Mouse (Mus musculus): ENCODE data around the gene Esrp2. TPM values are rescaled to one million over a fixed set of nuclear protein-coding genes. Genes with fewer than 3 reads are reported as not detected.

Gene Esrp2
- polyA plus RNA-seq, 1 experiment from 2014 or later: 2.3 TPM

DNA sequence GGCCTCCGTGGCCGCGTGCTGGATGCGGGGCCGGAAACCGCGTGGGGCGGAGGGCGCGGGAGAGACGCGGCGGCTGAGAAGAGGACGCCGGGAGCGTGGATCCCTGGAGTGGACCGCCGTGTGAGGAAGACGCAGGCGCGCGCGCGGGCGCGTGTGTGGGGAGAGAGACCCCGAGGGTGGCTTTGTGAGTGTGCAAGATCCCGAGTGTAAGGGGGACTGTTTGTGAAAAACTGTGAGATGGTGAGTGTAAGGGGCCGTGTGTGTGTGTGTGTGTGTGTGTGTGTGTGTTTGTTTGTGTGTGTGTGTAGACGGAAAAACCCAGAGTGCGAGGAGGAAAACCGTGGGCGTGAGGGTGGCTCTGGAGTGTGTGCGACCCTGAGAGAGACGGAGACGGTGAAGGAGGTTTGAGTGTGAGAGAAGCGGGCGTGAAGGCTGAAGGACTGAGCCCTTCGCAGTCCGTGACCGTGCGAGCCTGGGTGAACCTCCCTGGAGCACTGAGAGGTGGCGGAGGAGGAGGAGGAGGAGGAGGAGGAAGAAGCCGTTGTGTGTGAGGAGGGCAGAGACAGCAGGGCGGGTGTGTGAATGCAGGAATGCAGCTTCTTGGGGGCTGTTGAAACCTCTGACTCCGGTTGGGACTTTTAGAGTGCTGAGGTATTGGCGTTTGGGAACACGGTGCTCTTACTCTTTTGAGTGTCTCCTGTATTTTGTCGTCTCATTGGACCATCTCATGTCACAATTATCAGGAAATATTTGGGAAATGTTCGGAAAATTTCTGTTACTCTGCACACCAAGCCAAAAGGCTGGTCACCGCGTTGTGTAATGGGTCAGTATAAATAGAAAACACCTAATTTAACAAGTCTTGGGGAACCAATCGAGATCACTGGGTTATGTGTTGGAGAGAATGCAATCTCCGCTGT is 32.5 kb upstream of the Esrp2 start:
- Histone ChIP-seq H3K36me3 (ENCODE audit: control insufficient read depth, insufficient read depth, low read length) (no peaks in the 10 kb centered on the region), H3K27ac (ENCODE audit: low read depth, low read length) (peak overlapping the region; percentile 75; the same call in 1 of the 2 replicates), H3K27me3 (ENCODE audit: control insufficient read depth, insufficient read depth, low read length) (no peaks in the 10 kb centered on the region), H3K4me3 (ENCODE audit: low read depth, low read length) (peak overlapping the region; percentile 83), H3K4me1 (replicated peaks; ENCODE audit: control insufficient read depth, insufficient read depth, low read length) (no peaks in the 10 kb centered on the region; the same call in 1 of the 2 replicates), H3K9me3 (ENCODE audit: control insufficient read depth, low read length) (no peaks in the 10 kb centered on the region), H3K4me2 (ENCODE audit: low read depth, low read length, severe bottlenecking) (peak overlapping the region; percentile 63), H3K9ac (ENCODE audit: low read length) (peak overlapping the region; percentile 92)
- DNase-seq (ENCODE audit: low spot score) (no peak), ATAC-seq (replicated peaks; ENCODE audit: low FRiP score) (peak; percentile 62)
- 3% methylated on average over 54 of the region's 54 CpGs for WGBS

DNA sequence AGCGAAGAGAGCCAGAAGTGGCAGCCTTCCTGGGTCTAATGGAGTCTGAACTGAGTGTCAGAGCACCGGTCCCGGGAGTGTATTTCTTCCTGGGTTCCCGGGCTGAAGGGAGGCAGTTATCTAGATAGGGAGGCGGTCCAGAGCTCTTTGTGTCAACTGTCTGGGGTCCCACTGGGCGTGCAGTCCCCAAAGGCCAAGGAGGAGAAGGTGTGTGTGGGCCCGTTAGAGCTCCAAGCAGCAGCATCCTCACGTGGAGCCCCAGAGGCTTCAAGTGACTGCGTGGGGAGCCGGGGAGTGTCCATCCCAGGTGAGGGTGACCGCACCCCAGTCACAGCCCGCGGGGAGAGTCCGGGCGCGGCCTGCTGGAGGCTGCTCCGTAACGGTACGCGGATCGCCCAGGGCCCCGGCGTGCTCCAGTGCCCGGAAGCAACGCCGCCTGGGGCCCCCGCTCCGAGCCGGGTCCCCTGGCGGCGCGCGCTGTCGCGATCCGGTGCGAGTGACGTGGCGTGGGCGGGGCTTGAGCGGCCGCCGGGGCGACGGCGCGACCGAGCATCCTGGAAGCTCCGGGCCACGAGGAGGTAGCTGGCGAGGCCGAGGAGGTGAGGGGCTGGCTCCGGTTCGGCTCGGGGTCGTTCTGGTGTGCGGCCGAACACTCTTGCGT is 31.7 kb upstream of the Esrp2 start, which contains the start of gene Slc7a6:
Gene Slc7a6, plus strand, starts transcription at position 502 of the 661 bp plus-strand sequence.
- peak within 1 kb of the TSS; percentile 63 for H3K4me2 ChIP-seq (ENCODE audit: low read depth, low read length, severe bottlenecking)
- H3K27me3 ChIP-seq (ENCODE audit: control insufficient read depth, insufficient read depth, low read length): no peaks in the 10 kb centered on the region
- no peaks in the 10 kb centered on the region for H3K36me3 ChIP-seq (ENCODE audit: control insufficient read depth, insufficient read depth, low read length)
- DNase-seq (ENCODE audit: low spot score): peak; percentile 92
- H3K4me1 ChIP-seq (replicated peaks; ENCODE audit: control insufficient read depth, insufficient read depth, low read length): no peaks in the 10 kb centered on the region; the same call in 1 of the 2 replicates
- peak within 1 kb of the TSS; percentile 83 for H3K4me3 ChIP-seq (ENCODE audit: low read depth, low read length)
- ATAC-seq (replicated peaks; ENCODE audit: low FRiP score): peak; percentile 91
- H3K27ac ChIP-seq (ENCODE audit: low read depth, low read length): peak within 1 kb of the TSS; percentile 75
- H3K9ac ChIP-seq (ENCODE audit: low read length): peak within 1 kb of the TSS; percentile 92
- no peaks in the 10 kb centered on the region for H3K9me3 ChIP-seq (ENCODE audit: control insufficient read depth, low read length)
- WGBS: under 1% methylated on average over 58 of the region's 59 CpGs

DNA sequence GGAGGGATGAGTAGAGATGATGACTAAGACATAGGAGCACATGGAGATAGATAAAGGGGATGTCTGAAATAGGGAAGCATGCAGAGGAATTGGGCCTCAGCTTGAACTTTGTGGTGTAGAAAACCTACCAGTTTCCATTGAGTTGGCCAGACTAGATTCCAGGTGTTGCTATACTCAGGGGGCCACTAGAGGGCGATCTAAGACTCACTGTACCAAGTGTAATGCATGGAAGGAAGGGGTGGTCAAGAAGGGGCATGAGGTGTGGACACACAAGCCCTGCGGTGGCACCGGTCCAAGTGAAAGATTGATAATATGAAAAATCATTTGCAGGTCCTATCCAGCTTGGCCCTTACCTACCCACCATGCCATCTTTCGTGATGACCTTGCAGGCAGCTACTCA is 28.7 kb upstream of the Esrp2 start:
- H3K36me3 ChIP-seq (ENCODE audit: control insufficient read depth, insufficient read depth, low read length): no peaks in the 10 kb centered on the region; the same call in 1 of the 2 replicates
- no peak for ATAC-seq (replicated peaks; ENCODE audit: low FRiP score)
- 52% methylated on average over 4 of the region's 4 CpGs for WGBS

DNA sequence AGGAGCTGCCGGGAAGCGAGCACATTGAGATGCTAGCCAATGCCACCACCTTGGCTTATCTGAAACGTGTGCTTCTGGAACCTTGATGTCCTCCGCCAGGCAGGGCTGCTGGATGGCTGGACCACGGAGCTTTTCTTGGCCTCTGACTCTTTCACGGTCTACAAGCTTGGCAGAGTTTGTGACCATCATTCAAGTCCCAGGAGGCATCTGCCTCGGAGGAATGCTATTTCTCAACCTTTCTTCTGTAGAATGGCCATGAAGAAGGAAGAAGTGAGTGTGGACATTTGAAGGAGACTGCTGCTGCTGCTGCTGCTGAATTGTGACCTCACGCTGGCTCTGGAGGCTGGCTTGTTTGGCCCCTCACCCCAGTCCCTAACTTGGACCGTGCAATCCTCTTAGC is 26.5 kb upstream of the Esrp2 start:
- Histone ChIP-seq H3K9ac (ENCODE audit: low read length) (no peak overlapping the region), H3K27me3 (ENCODE audit: control insufficient read depth, insufficient read depth, low read length) (no peaks in the 10 kb centered on the region), H3K9me3 (ENCODE audit: control insufficient read depth, low read length) (no peaks in the 10 kb centered on the region), H3K4me1 (replicated peaks; ENCODE audit: control insufficient read depth, insufficient read depth, low read length) (no peaks in the 10 kb centered on the region; the same call in 1 of the 2 replicates), H3K36me3 (ENCODE audit: control insufficient read depth, insufficient read depth, low read length) (no peaks in the 10 kb centered on the region; the same call in 1 of the 2 replicates), H3K27ac (ENCODE audit: low read depth, low read length) (no peak overlapping the region), H3K4me3 (ENCODE audit: low read depth, low read length) (no peak overlapping the region), H3K4me2 (ENCODE audit: low read depth, low read length, severe bottlenecking) (no peak overlapping the region)
- DNase-seq (ENCODE audit: low spot score) (no peak), ATAC-seq (replicated peaks; ENCODE audit: low FRiP score) (no peak)
- 92% methylated on average over 9 of the region's 9 CpGs for WGBS

More for the DNA sequence above, 28.7 kb upstream of the Esrp2 start:
- no peaks in the 10 kb centered on the region for H3K27me3 ChIP-seq (ENCODE audit: control insufficient read depth, insufficient read depth, low read length)
- H3K4me1 ChIP-seq (replicated peaks; ENCODE audit: control insufficient read depth, insufficient read depth, low read length): no peaks in the 10 kb centered on the region; the same call in 1 of the 2 replicates
- H3K9ac ChIP-seq (ENCODE audit: low read length): no peak overlapping the region
- H3K4me2 ChIP-seq (ENCODE audit: low read depth, low read length, severe bottlenecking): no peak overlapping the region
- no peaks in the 10 kb centered on the region for H3K9me3 ChIP-seq (ENCODE audit: control insufficient read depth, low read length)
- no peak overlapping the region for H3K4me3 ChIP-seq (ENCODE audit: low read depth, low read length)
- no peak overlapping the region for H3K27ac ChIP-seq (ENCODE audit: low read depth, low read length)
- peak; percentile 80 for DNase-seq (ENCODE audit: low spot score)

DNA sequence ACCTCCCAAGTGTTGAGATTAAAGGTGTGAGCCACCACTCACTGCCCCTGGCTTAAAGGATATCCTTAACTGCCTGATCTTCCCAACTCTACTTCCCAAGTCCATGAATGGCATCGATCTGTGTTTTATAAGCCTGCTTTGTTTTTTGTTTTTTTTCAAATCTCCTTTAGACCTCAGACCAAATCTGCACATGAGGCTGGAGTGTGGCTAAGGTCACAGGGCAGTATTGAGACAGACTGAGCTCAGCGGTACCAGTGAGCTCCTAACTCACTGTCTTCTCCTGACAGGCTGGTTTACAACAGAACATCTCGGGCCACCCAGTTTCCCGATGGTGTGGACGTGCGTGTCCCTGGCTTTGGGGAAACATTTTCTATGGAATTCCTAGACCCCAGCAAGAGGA is 23.1 kb upstream of the Esrp2 start:
- H3K27me3 ChIP-seq (ENCODE audit: control insufficient read depth, insufficient read depth, low read length): no peaks in the 10 kb centered on the region
- H3K4me3 ChIP-seq (ENCODE audit: low read depth, low read length): no peak overlapping the region
- no peak overlapping the region for H3K4me2 ChIP-seq (ENCODE audit: low read depth, low read length, severe bottlenecking)
- H3K9ac ChIP-seq (ENCODE audit: low read length): no peak overlapping the region
- no peak for DNase-seq (ENCODE audit: low spot score)
- H3K27ac ChIP-seq (ENCODE audit: low read depth, low read length): no peak overlapping the region
- H3K9me3 ChIP-seq (ENCODE audit: control insufficient read depth, low read length): no peaks in the 10 kb centered on the region
- WGBS: 91% methylated on average over 6 of the region's 6 CpGs
- no peaks in the 10 kb centered on the region; the same call in 1 of the 2 replicates for H3K36me3 ChIP-seq (ENCODE audit: control insufficient read depth, insufficient read depth, low read length)
- ATAC-seq (replicated peaks; ENCODE audit: low FRiP score): no peak
- H3K4me1 ChIP-seq (replicated peaks; ENCODE audit: control insufficient read depth, insufficient read depth, low read length): no peaks in the 10 kb centered on the region

DNA sequence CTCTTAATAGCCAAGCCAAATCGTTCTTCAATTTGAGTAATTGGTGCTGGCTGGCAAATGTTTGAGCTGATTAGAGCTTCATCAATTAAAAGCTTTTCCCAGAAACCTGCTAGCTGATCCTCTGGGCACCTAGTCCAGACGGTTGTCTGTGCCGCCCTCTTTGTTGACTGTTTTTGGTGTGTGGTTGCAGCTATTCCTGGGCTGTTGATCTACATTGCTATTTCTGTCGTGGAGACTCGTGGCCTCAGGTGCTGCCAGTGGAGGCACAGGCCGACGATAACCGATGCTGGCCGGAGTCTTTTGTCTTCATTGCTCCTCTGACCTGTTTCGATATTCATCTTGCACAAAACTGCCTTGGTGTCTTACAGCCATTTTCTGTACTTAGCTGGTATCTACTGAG is 21.6 kb upstream of the Esrp2 start:
- H3K27ac ChIP-seq (ENCODE audit: low read depth, low read length): no peak overlapping the region
- H3K9me3 ChIP-seq (ENCODE audit: control insufficient read depth, low read length): no peaks in the 10 kb centered on the region
- H3K4me1 ChIP-seq (replicated peaks; ENCODE audit: control insufficient read depth, insufficient read depth, low read length): no peaks in the 10 kb centered on the region
- no peak overlapping the region for H3K4me3 ChIP-seq (ENCODE audit: low read depth, low read length)
- no peaks in the 10 kb centered on the region for H3K27me3 ChIP-seq (ENCODE audit: control insufficient read depth, insufficient read depth, low read length)
- no peaks in the 10 kb centered on the region; the same call in 1 of the 2 replicates for H3K36me3 ChIP-seq (ENCODE audit: control insufficient read depth, insufficient read depth, low read length)
- no peak overlapping the region for H3K4me2 ChIP-seq (ENCODE audit: low read depth, low read length, severe bottlenecking)
- ATAC-seq (replicated peaks; ENCODE audit: low FRiP score): no peak
- no peak overlapping the region for H3K9ac ChIP-seq (ENCODE audit: low read length)
- 92% methylated on average over 10 of the region's 10 CpGs for WGBS
- DNase-seq (ENCODE audit: low spot score): no peak

DNA sequence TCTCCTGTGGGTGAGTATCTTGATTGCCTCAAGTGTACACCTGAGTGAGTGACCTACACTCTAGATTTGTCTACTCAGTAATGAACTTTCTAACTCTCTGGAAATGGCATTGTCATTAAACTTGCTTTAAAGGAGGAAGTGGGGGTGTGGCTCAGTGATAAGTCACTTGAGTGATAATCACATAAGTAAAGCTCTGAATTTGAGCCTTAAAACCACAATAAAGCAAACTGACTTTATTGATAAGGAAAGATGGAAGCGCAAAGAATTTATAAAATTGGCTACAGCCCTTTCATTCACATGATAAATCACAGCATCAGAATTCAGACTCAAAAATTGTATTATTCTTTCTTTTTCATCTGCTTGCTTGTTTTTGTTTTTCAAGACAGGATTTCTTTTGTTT is 20.6 kb upstream of the Esrp2 start:
- Histone ChIP-seq H3K4me1 (replicated peaks; ENCODE audit: control insufficient read depth, insufficient read depth, low read length) (no peaks in the 10 kb centered on the region), H3K4me2 (ENCODE audit: low read depth, low read length, severe bottlenecking) (no peak overlapping the region), H3K27me3 (ENCODE audit: control insufficient read depth, insufficient read depth, low read length) (no peaks in the 10 kb centered on the region), H3K9ac (ENCODE audit: low read length) (no peak overlapping the region), H3K4me3 (ENCODE audit: low read depth, low read length) (no peak overlapping the region), H3K36me3 (ENCODE audit: control insufficient read depth, insufficient read depth, low read length) (no peaks in the 10 kb centered on the region; the same call in 1 of the 2 replicates), H3K9me3 (ENCODE audit: control insufficient read depth, low read length) (no peaks in the 10 kb centered on the region), H3K27ac (ENCODE audit: low read depth, low read length) (no peak overlapping the region)
- no peak for ATAC-seq (replicated peaks; ENCODE audit: low FRiP score)
- WGBS: 98% methylated on average over 1 of the region's 1 CpGs
- no peak for DNase-seq (ENCODE audit: low spot score)

DNA sequence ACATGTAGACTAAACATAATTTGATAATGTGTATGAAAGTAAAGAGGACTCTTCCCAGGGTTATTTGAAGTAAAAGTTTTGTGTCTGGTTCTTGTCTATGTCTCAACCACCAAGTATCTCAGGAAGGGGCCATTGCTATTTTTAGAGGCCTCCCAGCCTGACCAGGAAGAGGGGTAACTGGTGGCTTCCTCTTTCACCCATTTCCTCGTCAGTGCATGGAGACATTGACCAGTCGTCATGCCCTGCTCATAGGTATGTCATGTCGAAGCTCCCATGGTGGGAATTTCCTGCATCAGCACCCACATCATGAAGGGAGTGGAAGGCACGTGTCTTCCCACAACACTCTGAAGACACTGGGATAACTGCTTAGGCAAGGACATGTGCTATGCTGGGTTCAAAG is 16.1 kb upstream of the Esrp2 start:
- H3K36me3 ChIP-seq (ENCODE audit: control insufficient read depth, insufficient read depth, low read length): no peaks in the 10 kb centered on the region; the same call in 1 of the 2 replicates
- no peaks in the 10 kb centered on the region for H3K9me3 ChIP-seq (ENCODE audit: control insufficient read depth, low read length)
- H3K27ac ChIP-seq (ENCODE audit: low read depth, low read length): no peak overlapping the region
- H3K27me3 ChIP-seq (ENCODE audit: control insufficient read depth, insufficient read depth, low read length): no peaks in the 10 kb centered on the region
- no peak overlapping the region for H3K9ac ChIP-seq (ENCODE audit: low read length)
- WGBS: 89% methylated on average over 4 of the region's 4 CpGs
- 0 out of 2 replicates have a peak, but pooled peaks cover 2% of the 10 kb centered on the region for H3K4me1 ChIP-seq (replicated peaks; ENCODE audit: control insufficient read depth, insufficient read depth, low read length)
- no peak overlapping the region for H3K4me3 ChIP-seq (ENCODE audit: low read depth, low read length)
- DNase-seq (ENCODE audit: low spot score) (peak; percentile 13), ATAC-seq (replicated peaks; ENCODE audit: low FRiP score) (no peak)
- no peak overlapping the region for H3K4me2 ChIP-seq (ENCODE audit: low read depth, low read length, severe bottlenecking)

All from forebrain, embryonic 11.5 days (tissue).